Mouse (Mus musculus): ENCODE measurements around the gene Rab5b. TPM values are rescaled to one million over a fixed set of nuclear protein-coding genes. Genes with fewer than 3 reads are reported as not detected.
"Not testable (repeated sequence)": the region's sequence is repeated elsewhere in the genome, so short reads cannot be mapped to it uniquely, and the experiment has no call there.

The Rab5b gene
- polyA plus RNA-seq, 1 experiment from 2014 or later, result 95.6 TPM

GRCm38 (mm10) chr10:128637011-128637410 lies 59.1 kb downstream of the Rab5b start:
- Histone ChIP-seq H3K4me1 (replicated peaks; ENCODE audit: control insufficient read depth, insufficient read depth, low read length) (no peaks in the 10 kb centered on the region; the same call in 1 of the 2 replicates), H3K4me2 (replicated peaks) (peak overlapping the region; percentile 22; the same call in 1 of the 2 replicates), H3K9me3 (ENCODE audit: control insufficient read depth, low read length) (no peaks in the 10 kb centered on the region), H3K27ac (no peak overlapping the region), H3K4me3 (replicated peaks; ENCODE audit: low read length) (no peak overlapping the region), H3K9ac (peak overlapping the region; percentile 24; the same call in 1 of the 2 replicates), H3K36me3 (replicated peaks; ENCODE audit: control insufficient read depth, insufficient read depth) (peaks cover 87% of the 10 kb centered on the region), H3K27me3 (ENCODE audit: control insufficient read depth, insufficient read depth, low read length) (no peaks in the 10 kb centered on the region)
- 12% methylated on average over 11 of the region's 11 CpGs for WGBS
- DNase-seq (ENCODE audit: low spot score), result no peak
- ATAC-seq (ENCODE audit: low FRiP score), result no peak

GRCm38 (mm10) chr10:128636561-128636960 lies 59.5 kb downstream of the Rab5b start:
- Histone ChIP-seq H3K27me3 (ENCODE audit: control insufficient read depth, insufficient read depth, low read length) (no peaks in the 10 kb centered on the region), H3K4me1 (replicated peaks; ENCODE audit: control insufficient read depth, insufficient read depth, low read length) (no peaks in the 10 kb centered on the region; the same call in 1 of the 2 replicates), H3K9me3 (ENCODE audit: control insufficient read depth, low read length) (no peaks in the 10 kb centered on the region), H3K4me2 (replicated peaks) (peak overlapping the region; percentile 22; the same call in 1 of the 2 replicates), H3K4me3 (replicated peaks; ENCODE audit: low read length) (no peak overlapping the region), H3K27ac (no peak overlapping the region), H3K36me3 (replicated peaks; ENCODE audit: control insufficient read depth, insufficient read depth) (peaks cover 86% of the 10 kb centered on the region), H3K9ac (peak overlapping the region; percentile 24; the same call in 1 of the 2 replicates)
- ATAC-seq (ENCODE audit: low FRiP score), result no peak
- DNase-seq (ENCODE audit: low spot score), result no peak
- WGBS, result 49% methylated on average over 6 of the region's 6 CpGs

GRCm38 (mm10) chr10:128635697-128636096 lies 60.4 kb downstream of the Rab5b start:
- Histone ChIP-seq H3K9me3 (ENCODE audit: control insufficient read depth, low read length) (no peaks in the 10 kb centered on the region), H3K27ac (no peak overlapping the region), H3K4me2 (replicated peaks) (no peak overlapping the region), H3K36me3 (replicated peaks; ENCODE audit: control insufficient read depth, insufficient read depth) (peaks cover 77% of the 10 kb centered on the region), H3K27me3 (ENCODE audit: control insufficient read depth, insufficient read depth, low read length) (no peaks in the 10 kb centered on the region), H3K9ac (no peak overlapping the region), H3K4me1 (replicated peaks; ENCODE audit: control insufficient read depth, insufficient read depth, low read length) (no peaks in the 10 kb centered on the region; the same call in 1 of the 2 replicates), H3K4me3 (replicated peaks; ENCODE audit: low read length) (no peak overlapping the region)
- ATAC-seq (ENCODE audit: low FRiP score) (no peak), DNase-seq (ENCODE audit: low spot score) (no peak)
- WGBS, result 94% methylated on average over 13 of the region's 13 CpGs

GRCm38 (mm10) chr10:128631571-128631970 lies 64.5 kb downstream of the Rab5b start:
- Histone ChIP-seq H3K36me3 (replicated peaks; ENCODE audit: control insufficient read depth, insufficient read depth) (peaks cover 42% of the 10 kb centered on the region), H3K4me2 (replicated peaks) (no peak overlapping the region), H3K27me3 (ENCODE audit: control insufficient read depth, insufficient read depth, low read length) (no peaks in the 10 kb centered on the region), H3K9ac (no peak overlapping the region), H3K4me1 (replicated peaks; ENCODE audit: control insufficient read depth, insufficient read depth, low read length) (no peaks in the 10 kb centered on the region), H3K9me3 (ENCODE audit: control insufficient read depth, low read length) (no peaks in the 10 kb centered on the region), H3K27ac (no peak overlapping the region), H3K4me3 (replicated peaks; ENCODE audit: low read length) (no peak overlapping the region)
- ATAC-seq (ENCODE audit: low FRiP score) (no peak), DNase-seq (ENCODE audit: low spot score) (no peak)
- 28% methylated on average over 6 of the region's 6 CpGs for WGBS

GRCm38 (mm10) chr10:128630306-128630705 lies 65.8 kb downstream of the Rab5b start:
- peaks cover 31% of the 10 kb centered on the region for H3K36me3 ChIP-seq (replicated peaks; ENCODE audit: control insufficient read depth, insufficient read depth)
- not testable (repeated sequence) for ATAC-seq (ENCODE audit: low FRiP score); H3K27ac ChIP-seq; DNase-seq (ENCODE audit: low spot score); H3K4me3 ChIP-seq (replicated peaks; ENCODE audit: low read length); H3K9ac ChIP-seq; H3K9me3 ChIP-seq (ENCODE audit: control insufficient read depth, low read length); H3K4me1 ChIP-seq (replicated peaks; ENCODE audit: control insufficient read depth, insufficient read depth, low read length); H3K4me2 ChIP-seq (replicated peaks); H3K27me3 ChIP-seq (ENCODE audit: control insufficient read depth, insufficient read depth, low read length)
- 88% methylated on average over 5 of the region's 5 CpGs for WGBS

GRCm38 (mm10) chr10:128629746-128630145 lies 66.3 kb downstream of the Rab5b start:
- no peak overlapping the region for H3K27ac ChIP-seq
- no peak overlapping the region for H3K9ac ChIP-seq
- H3K4me3 ChIP-seq (replicated peaks; ENCODE audit: low read length), result no peak overlapping the region
- DNase-seq (ENCODE audit: low spot score) (no peak), ATAC-seq (ENCODE audit: low FRiP score) (no peak)
- peaks cover 6% of the 10 kb centered on the region for H3K4me1 ChIP-seq (replicated peaks; ENCODE audit: control insufficient read depth, insufficient read depth, low read length)
- 63% methylated on average over 2 of the region's 2 CpGs for WGBS
- H3K27me3 ChIP-seq (ENCODE audit: control insufficient read depth, insufficient read depth, low read length), result no peaks in the 10 kb centered on the region
- peaks cover 31% of the 10 kb centered on the region for H3K36me3 ChIP-seq (replicated peaks; ENCODE audit: control insufficient read depth, insufficient read depth)
- no peaks in the 10 kb centered on the region for H3K9me3 ChIP-seq (ENCODE audit: control insufficient read depth, low read length)
- H3K4me2 ChIP-seq (replicated peaks), result no peak overlapping the region

GRCm38 (mm10) chr10:128627398-128628317 lies 68.4 kb downstream of the Rab5b start:
- Histone ChIP-seq H3K9ac (no peak overlapping the region), H3K36me3 (replicated peaks; ENCODE audit: control insufficient read depth, insufficient read depth) (peaks cover 29% of the 10 kb centered on the region), H3K4me1 (replicated peaks; ENCODE audit: control insufficient read depth, insufficient read depth, low read length) (peaks cover 6% of the 10 kb centered on the region), H3K9me3 (ENCODE audit: control insufficient read depth, low read length) (no peaks in the 10 kb centered on the region), H3K4me3 (replicated peaks; ENCODE audit: low read length) (no peak overlapping the region), H3K27me3 (ENCODE audit: control insufficient read depth, insufficient read depth, low read length) (no peaks in the 10 kb centered on the region), H3K4me2 (replicated peaks) (no peak overlapping the region; the same call in 1 of the 2 replicates), H3K27ac (peak overlapping the region; percentile 83; the same call in 1 of the 2 replicates)
- DNase-seq (ENCODE audit: low spot score), result no peak
- ATAC-seq (ENCODE audit: low FRiP score), result no peak
- WGBS, result 87% methylated on average over 10 of the region's 10 CpGs

Other genes with a start within 250 kb of the Rab5b start
- gene Smarcc2, start 237.0 kb downstream of the Rab5b start, polyA plus RNA-seq (2014; fragmentation: Nextera tagmentation; extraction: Ambion mirVana), result 184 and 191 TPM in 2 replicates
- 825 and 884 TPM in 2 replicates for gene Myl6, start 202.1 kb downstream of the Rab5b start, polyA plus RNA-seq (2014; fragmentation: Nextera tagmentation; extraction: Ambion mirVana)
- gene Myl6b, start 197.6 kb downstream of the Rab5b start, polyA plus RNA-seq (2014; fragmentation: Nextera tagmentation; extraction: Ambion mirVana), result 5.8 and 6.1 TPM in 2 replicates
- 13.7 and 14.5 TPM in 2 replicates for gene Esyt1, start 170.4 kb downstream of the Rab5b start, polyA plus RNA-seq (2014; fragmentation: Nextera tagmentation; extraction: Ambion mirVana)
- 14.5 and 16.3 TPM in 2 replicates for gene Zc3h10, start 148.5 kb downstream of the Rab5b start, polyA plus RNA-seq (2014; fragmentation: Nextera tagmentation; extraction: Ambion mirVana)
- 2,254 and 2,846 TPM in 2 replicates for gene Rpl41, start 147.0 kb downstream of the Rab5b start, polyA plus RNA-seq (2014; fragmentation: Nextera tagmentation; extraction: Ambion mirVana)
- gene Pa2g4, start 130.3 kb downstream of the Rab5b start, polyA plus RNA-seq (2014; fragmentation: Nextera tagmentation; extraction: Ambion mirVana), result 129 and 149 TPM in 2 replicates
- 1.5 and 1.8 TPM in 2 replicates for gene Erbb3, start 106.6 kb downstream of the Rab5b start, polyA plus RNA-seq (2014; fragmentation: Nextera tagmentation; extraction: Ambion mirVana)
- 450 and 573 TPM in 2 replicates for gene Rps26, start 69.5 kb downstream of the Rab5b start, polyA plus RNA-seq (2014; fragmentation: Nextera tagmentation; extraction: Ambion mirVana)
- 17.2 and 18.1 TPM in 2 replicates for gene Ikzf4, start 50.3 kb downstream of the Rab5b start, polyA plus RNA-seq (2014; fragmentation: Nextera tagmentation; extraction: Ambion mirVana)
- gene Suox, start 22.2 kb downstream of the Rab5b start, polyA plus RNA-seq (2014; fragmentation: Nextera tagmentation; extraction: Ambion mirVana), result 11.5 and 12.7 TPM in 2 replicates
- 0.79 and 0.85 TPM in 2 replicates for gene Pmel, start 7.9 kb upstream of the Rab5b start, polyA plus RNA-seq (2014; fragmentation: Nextera tagmentation; extraction: Ambion mirVana)
- gene Cdk2, start 8.8 kb upstream of the Rab5b start, polyA plus RNA-seq (2014; fragmentation: Nextera tagmentation; extraction: Ambion mirVana), result 17.1 and 21.0 TPM in 2 replicates
- gene Dgka, start 48.6 kb upstream of the Rab5b start, polyA plus RNA-seq (2014; fragmentation: Nextera tagmentation; extraction: Ambion mirVana), result 6.9 and 7.7 TPM in 2 replicates
- 38.6 and 42.0 TPM in 2 replicates for gene Pym1, start 51.6 kb upstream of the Rab5b start, polyA plus RNA-seq (2014; fragmentation: Nextera tagmentation; extraction: Ambion mirVana)
- gene Mmp19, start 94.6 kb upstream of the Rab5b start, polyA plus RNA-seq (2014; fragmentation: Nextera tagmentation; extraction: Ambion mirVana), result 0.65 and 0.80 TPM in 2 replicates
- gene Dnajc14, start 107.8 kb upstream of the Rab5b start, polyA plus RNA-seq (2014; fragmentation: Nextera tagmentation; extraction: Ambion mirVana), result 34.6 and 35.1 TPM in 2 replicates
- gene Tmem198b, start 108.1 kb upstream of the Rab5b start, polyA plus RNA-seq (2014; fragmentation: Nextera tagmentation; extraction: Ambion mirVana), result 13.3 and 14.8 TPM in 2 replicates
- gene Sarnp, start 121.1 kb upstream of the Rab5b start, polyA plus RNA-seq (2014; fragmentation: Nextera tagmentation; extraction: Ambion mirVana), result 137 and 139 TPM in 2 replicates
- gene Ormdl2, start 125.4 kb upstream of the Rab5b start, polyA plus RNA-seq (2014; fragmentation: Nextera tagmentation; extraction: Ambion mirVana), result 27.8 and 28.4 TPM in 2 replicates
- gene Gdf11, start 195.5 kb upstream of the Rab5b start, polyA plus RNA-seq (2014; fragmentation: Nextera tagmentation; extraction: Ambion mirVana), result 5.9 and 6.7 TPM in 2 replicates
- gene Cd63, start 204.7 kb upstream of the Rab5b start, polyA plus RNA-seq (2014; fragmentation: Nextera tagmentation; extraction: Ambion mirVana), result 215 and 239 TPM in 2 replicates
- gene Rdh5, start 226.6 kb upstream of the Rab5b start, polyA plus RNA-seq (2014; fragmentation: Nextera tagmentation; extraction: Ambion mirVana), result 17.6 and 20.4 TPM in 2 replicates
- gene Bloc1s1, start 227.8 kb upstream of the Rab5b start, polyA plus RNA-seq (2014; fragmentation: Nextera tagmentation; extraction: Ambion mirVana), result 228 and 269 TPM in 2 replicates
- 6.2 and 7.2 TPM in 2 replicates for gene Itga7, start 237.6 kb upstream of the Rab5b start, polyA plus RNA-seq (2014; fragmentation: Nextera tagmentation; extraction: Ambion mirVana)

Measured in hindbrain, embryonic 14.5 days (tissue).